Mouse (Mus musculus): Measurements from ENCODE around the gene Nat14. TPM values are rescaled to one million over a fixed set of nuclear protein-coding genes. Genes with fewer than 3 reads are reported as not detected.
A peak's percentile ranks its signal among the peaks of the same experiment; 100 is the strongest.

Nat14 gene
- polyA plus RNA-seq, 1 experiment: 2.8 TPM

DNA sequence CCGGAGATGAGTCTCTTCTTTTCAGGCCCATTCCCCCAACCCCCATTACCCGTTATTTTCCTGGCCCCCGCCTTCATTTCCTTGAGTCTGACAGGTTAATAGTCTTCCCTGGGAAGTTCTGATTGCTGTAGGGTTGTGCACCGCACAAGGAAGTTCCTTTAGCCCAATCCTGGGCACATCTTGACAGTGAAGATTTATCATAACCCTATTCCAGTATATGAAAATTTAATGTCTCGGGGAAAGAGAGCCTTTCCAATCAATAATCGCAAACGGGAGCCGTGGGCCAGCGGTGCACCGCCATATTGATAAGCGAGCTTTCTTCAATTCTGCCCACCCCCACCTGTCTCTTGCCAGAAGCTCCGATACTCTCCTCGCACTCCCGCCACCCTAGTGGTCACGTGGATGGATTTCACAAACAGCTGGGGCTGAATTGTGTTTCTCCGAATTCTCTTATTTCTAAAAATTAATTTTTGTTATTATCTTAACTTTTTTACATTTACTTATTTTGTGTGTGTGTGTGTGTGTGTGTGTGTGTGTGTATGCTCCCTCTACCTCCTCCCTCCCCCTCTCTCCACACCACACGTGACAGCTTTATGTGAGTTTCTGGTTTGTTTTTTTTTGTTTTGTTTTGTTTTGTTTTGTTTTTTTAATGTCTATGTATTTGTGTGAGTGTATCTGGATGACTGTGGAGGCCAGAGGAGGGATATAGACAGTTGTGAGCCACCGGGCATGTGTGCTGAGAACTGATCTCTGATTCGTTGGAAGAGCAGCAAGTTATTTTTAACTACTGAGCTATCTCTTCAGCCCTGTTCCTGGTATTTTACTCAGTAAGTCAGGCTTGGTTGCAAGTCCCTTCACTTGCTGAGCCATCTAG is 21.9 kb upstream of the Nat14 start:
- WGBS: 7% methylated on average over 19 of the region's 19 CpGs
- TF ChIP-seq POLR2A (IDR thresholded peaks at IDR 0.05; ENCODE audit: borderline replicate concordance, control insufficient read depth, low read depth, low read length): no peak
- no peak for TF ChIP-seq CTCF (IDR thresholded peaks at IDR 0.05; ENCODE audit: control insufficient read depth, insufficient read depth, low read length)
- H3K4me3 ChIP-seq (replicated peaks; ENCODE audit: control insufficient read depth, low read depth, low read length): no peak overlapping the region
- H3K4me1 ChIP-seq (ENCODE audit: control insufficient read depth, insufficient read depth, low read length): no peaks in the 10 kb centered on the region
- no peak overlapping the region for H3K27ac ChIP-seq (ENCODE audit: control insufficient read depth, insufficient read depth, low read depth, low read length, poor library complexity)

DNA sequence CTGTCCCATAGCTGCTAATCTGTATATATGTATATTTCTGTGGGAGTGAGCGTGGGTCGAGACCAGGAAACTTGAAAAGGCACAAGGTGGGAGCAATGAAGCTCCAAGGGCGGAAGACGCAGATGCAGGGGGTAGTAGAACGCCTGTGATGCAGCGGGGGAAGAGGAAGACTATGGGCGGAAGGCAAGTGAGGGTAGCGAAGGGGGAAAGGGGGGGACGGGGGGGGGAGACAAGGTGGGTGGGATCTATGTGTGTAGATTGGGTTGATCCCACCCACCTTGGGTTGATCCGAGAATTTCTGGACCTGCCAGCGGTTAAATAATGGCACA is 21.3 kb upstream of the Nat14 start:
- 31% methylated on average over 11 of the region's 11 CpGs for WGBS
- H3K4me1 ChIP-seq (ENCODE audit: control insufficient read depth, insufficient read depth, low read length): no peaks in the 10 kb centered on the region
- H3K4me3 ChIP-seq (replicated peaks; ENCODE audit: control insufficient read depth, low read depth, low read length): no peak overlapping the region
- no peak overlapping the region for H3K27ac ChIP-seq (ENCODE audit: control insufficient read depth, insufficient read depth, low read depth, low read length, poor library complexity)
- TF ChIP-seq POLR2A (IDR thresholded peaks at IDR 0.05; ENCODE audit: borderline replicate concordance, control insufficient read depth, low read depth, low read length) (no peak), CTCF (IDR thresholded peaks at IDR 0.05; ENCODE audit: control insufficient read depth, insufficient read depth, low read length) (no peak)

DNA sequence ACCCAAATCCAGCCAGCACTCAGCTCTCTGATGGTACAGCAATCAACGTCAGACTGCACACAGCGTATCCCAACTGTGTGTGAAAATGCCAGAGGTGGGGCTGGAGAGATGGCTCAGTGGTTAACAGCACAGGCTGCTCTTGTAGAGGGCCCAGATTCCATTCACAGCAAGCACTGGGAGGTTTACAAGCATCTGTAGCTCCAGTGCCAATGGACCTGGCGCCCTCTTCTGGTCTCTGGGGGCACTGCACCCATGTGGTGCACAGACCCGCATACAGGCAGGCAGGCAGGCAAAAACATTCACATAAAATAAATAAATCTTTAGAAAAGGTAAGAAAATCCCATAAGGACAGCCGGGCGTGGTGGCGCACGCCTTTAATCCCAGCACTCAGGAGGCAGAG is 20.7 kb upstream of the Nat14 start:
- H3K4me3 ChIP-seq (replicated peaks; ENCODE audit: control insufficient read depth, low read depth, low read length): no peak overlapping the region
- H3K4me1 ChIP-seq (ENCODE audit: control insufficient read depth, insufficient read depth, low read length): no peaks in the 10 kb centered on the region
- WGBS: 75% methylated on average over 8 of the region's 8 CpGs
- TF ChIP-seq POLR2A (IDR thresholded peaks at IDR 0.05; ENCODE audit: borderline replicate concordance, control insufficient read depth, low read depth, low read length) (no peak), CTCF (IDR thresholded peaks at IDR 0.05; ENCODE audit: control insufficient read depth, insufficient read depth, low read length) (peak; percentile 67)
- H3K27ac ChIP-seq (ENCODE audit: control insufficient read depth, insufficient read depth, low read depth, low read length, poor library complexity): no peak overlapping the region

DNA sequence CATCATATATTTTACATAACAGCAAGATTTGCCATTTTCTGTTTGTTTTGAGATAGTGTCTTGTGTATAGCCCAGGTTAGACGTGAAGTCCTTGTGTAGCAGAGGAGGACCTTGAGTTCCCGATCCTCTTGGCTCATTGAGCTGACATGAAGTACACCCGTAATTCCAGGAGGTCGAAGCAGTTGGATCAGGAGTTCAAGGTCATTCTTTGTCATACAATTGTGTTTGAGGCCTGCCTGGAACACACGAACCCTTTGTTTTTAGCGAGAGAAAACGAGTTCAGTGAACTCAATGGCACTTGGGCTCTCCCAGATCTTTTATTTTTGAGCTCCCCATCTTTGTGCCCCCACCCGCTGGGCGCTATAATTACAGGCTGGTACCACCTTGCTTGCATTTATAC is 19.4 kb upstream of the Nat14 start:
- H3K4me1 ChIP-seq (ENCODE audit: control insufficient read depth, insufficient read depth, low read length): no peaks in the 10 kb centered on the region
- no peak overlapping the region for H3K27ac ChIP-seq (ENCODE audit: control insufficient read depth, insufficient read depth, low read depth, low read length, poor library complexity)
- no peak overlapping the region for H3K4me3 ChIP-seq (replicated peaks; ENCODE audit: control insufficient read depth, low read depth, low read length)
- no peak for TF ChIP-seq CTCF (IDR thresholded peaks at IDR 0.05; ENCODE audit: control insufficient read depth, insufficient read depth, low read length)
- TF ChIP-seq POLR2A (IDR thresholded peaks at IDR 0.05; ENCODE audit: borderline replicate concordance, control insufficient read depth, low read depth, low read length): no peak
- WGBS: 85% methylated on average over 9 of the region's 9 CpGs

DNA sequence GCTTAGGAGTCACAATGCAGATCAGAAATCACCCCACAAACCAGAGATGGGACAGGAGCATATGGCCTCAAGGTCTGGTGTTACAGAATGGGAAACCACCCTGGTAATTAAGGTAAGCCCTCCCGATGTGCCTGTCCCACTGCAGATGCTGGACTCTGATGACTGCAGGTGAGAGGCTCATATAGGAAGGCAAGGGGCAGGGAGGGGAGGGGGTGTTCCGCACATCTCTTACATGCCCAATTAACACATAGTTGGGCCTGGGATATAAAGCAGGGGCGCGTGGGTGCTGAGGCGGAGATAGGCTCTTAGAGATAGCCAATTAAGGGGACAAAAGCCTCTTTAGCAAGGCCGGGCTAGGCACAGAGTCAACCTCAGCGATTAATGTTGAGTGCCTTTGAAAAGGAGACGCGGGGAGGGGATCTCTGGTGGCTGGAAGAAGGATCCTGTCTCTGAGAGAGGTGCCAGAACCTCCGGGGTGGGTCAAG is 15.3 kb upstream of the Nat14 start, which contains the start of gene Gm36210:
TSS of gene Gm36210 (minus strand) at position 51 of the 485 bp plus-strand sequence.
- Histone ChIP-seq H3K4me3 (replicated peaks; ENCODE audit: control insufficient read depth, low read depth, low read length) (no peak within 1 kb of the TSS), H3K27ac (ENCODE audit: control insufficient read depth, insufficient read depth, low read depth, low read length, poor library complexity) (no peak within 1 kb of the TSS), H3K4me1 (ENCODE audit: control insufficient read depth, insufficient read depth, low read length) (no peaks in the 10 kb centered on the region)
- TF ChIP-seq CTCF (IDR thresholded peaks at IDR 0.05; ENCODE audit: control insufficient read depth, insufficient read depth, low read length) (no peak), POLR2A (IDR thresholded peaks at IDR 0.05; ENCODE audit: borderline replicate concordance, control insufficient read depth, low read depth, low read length) (no peak)
- 82% methylated on average over 10 of the region's 10 CpGs for WGBS

DNA sequence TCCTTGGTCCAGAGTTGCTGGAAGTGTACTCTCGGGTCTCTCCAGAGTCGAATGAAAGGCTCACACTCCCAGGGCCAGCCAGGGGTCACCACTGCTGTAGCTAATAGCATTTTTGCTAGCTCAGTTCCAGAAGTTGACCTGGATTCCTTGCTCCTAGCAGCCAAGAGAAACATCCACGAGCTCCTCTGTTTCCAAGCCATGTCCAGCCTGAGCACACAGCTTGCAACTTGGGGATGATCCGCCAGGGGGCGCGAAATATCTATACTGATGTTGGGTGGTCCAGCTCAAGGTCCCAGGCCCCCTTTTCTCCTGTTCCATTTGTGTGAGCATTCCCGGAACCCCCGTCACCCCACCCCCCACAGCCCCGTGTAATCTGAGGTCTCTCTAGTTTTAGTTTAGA is 10.3 kb upstream of the Nat14 start:
- WGBS: 60% methylated on average over 9 of the region's 9 CpGs
- TF ChIP-seq CTCF (IDR thresholded peaks at IDR 0.05; ENCODE audit: control insufficient read depth, insufficient read depth, low read length) (peak; percentile 39; the same call in 1 of the 2 replicates), POLR2A (IDR thresholded peaks at IDR 0.05; ENCODE audit: borderline replicate concordance, control insufficient read depth, low read depth, low read length) (no peak)

DNA sequence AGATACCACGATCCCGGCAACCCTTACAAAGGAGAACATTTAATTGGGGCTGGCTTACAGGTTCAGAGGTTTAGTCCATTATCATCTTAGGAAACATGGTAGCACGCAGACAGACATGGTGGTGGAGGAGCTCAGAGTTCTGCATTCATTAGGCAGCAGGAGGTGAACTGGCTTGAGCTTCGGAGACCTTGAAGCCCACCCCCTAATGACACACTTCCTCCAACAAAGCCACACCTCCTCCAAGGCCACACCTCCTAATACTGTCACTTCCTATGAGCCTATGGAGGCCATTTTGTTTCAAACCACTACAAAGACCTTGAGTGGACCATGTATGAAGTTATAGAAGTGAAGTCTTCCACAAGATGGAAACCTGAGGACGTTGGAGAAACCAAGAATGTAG is 9.6 kb upstream of the Nat14 start:
- TF ChIP-seq CTCF (IDR thresholded peaks at IDR 0.05; ENCODE audit: control insufficient read depth, insufficient read depth, low read length) (no peak), POLR2A (IDR thresholded peaks at IDR 0.05; ENCODE audit: borderline replicate concordance, control insufficient read depth, low read depth, low read length) (no peak)
- peaks cover 2% of the 10 kb centered on the region for H3K4me1 ChIP-seq (ENCODE audit: control insufficient read depth, insufficient read depth, low read length)
- WGBS: 74% methylated on average over 5 of the region's 5 CpGs
- no peak overlapping the region for H3K4me3 ChIP-seq (replicated peaks; ENCODE audit: control insufficient read depth, low read depth, low read length)
- H3K27ac ChIP-seq (ENCODE audit: control insufficient read depth, insufficient read depth, low read depth, low read length, poor library complexity): no peak overlapping the region

More for the DNA sequence above, 10.3 kb upstream of the Nat14 start:
- Histone ChIP-seq H3K27ac (ENCODE audit: control insufficient read depth, insufficient read depth, low read depth, low read length, poor library complexity) (no peak overlapping the region), H3K4me1 (ENCODE audit: control insufficient read depth, insufficient read depth, low read length) (peaks cover 2% of the 10 kb centered on the region), H3K4me3 (replicated peaks; ENCODE audit: control insufficient read depth, low read depth, low read length) (no peak overlapping the region)

DNA sequence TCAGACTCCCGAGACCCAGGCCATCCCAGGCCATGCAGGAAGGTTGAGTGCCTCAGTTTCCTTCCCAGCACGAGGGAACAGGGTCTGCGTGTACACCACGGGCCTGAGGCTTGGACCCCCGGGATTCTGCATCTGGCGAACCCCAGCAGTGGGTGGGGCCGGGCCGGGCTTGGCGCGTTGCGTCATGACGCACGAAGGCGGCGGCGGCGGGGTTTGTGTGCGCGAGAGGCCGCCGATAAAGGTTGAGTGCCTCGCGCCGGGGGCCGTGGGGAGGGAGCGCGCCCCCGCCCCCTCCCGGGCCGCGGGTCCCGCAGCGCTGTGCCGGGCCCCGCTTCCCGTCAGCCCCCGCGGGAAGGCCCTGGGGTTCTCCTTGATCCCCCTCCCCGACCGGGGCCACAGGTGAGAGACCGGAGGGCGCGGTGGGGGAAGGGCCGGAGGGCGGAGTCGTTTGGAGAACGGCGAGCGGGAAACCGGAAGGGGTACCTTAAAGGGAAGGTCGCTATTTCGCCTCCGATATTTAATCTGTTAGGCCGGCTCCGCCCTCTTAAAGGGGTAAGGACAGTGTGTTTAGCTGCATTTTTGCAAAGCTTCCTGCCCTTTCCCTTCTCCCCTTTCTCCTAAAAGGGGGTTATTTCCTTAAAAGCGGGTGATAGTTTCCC is 6.7 kb upstream of the Nat14 start, which contains the start of gene Zfp628:
TSS of gene Zfp628 (plus strand) at position 211 of the 659 bp plus-strand sequence.
- under 1% methylated on average over 56 of the region's 56 CpGs for WGBS
- peak within 1 kb of the TSS; percentile 93 for H3K27ac ChIP-seq (ENCODE audit: control insufficient read depth, insufficient read depth, low read depth, low read length, poor library complexity)
- H3K4me3 ChIP-seq (replicated peaks; ENCODE audit: control insufficient read depth, low read depth, low read length): peak within 1 kb of the TSS; percentile 99
- TF ChIP-seq CTCF (IDR thresholded peaks at IDR 0.05; ENCODE audit: control insufficient read depth, insufficient read depth, low read length) (no peak), POLR2A (IDR thresholded peaks at IDR 0.05; ENCODE audit: borderline replicate concordance, control insufficient read depth, low read depth, low read length) (peak; percentile 81; the same call in 1 of the 2 replicates)
- H3K4me1 ChIP-seq (ENCODE audit: control insufficient read depth, insufficient read depth, low read length): peaks cover 2% of the 10 kb centered on the region

All from bone marrow, adult 2 months (tissue).